Mouse (Mus musculus): Measurements from ENCODE around the gene Aven.

The Aven gene

DNA sequence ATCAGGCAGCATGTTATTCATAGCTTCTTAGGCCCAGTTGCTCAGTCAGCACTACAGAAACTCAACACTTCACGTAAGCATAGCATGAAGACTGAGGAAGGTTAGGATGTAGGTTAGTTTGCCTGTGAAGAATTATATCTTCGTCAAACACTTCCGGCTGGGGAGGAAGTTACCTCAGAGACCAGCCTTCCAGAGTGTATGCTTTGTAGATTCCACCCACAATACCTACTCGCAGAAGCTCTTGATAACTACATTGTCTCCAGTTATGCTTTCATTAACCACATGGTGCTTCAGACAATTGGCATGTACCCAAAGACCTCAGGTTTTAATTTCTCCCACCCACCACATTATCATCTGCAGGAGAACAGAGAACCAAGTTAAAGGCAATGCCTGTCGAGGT lies 189.1 kb downstream of the Aven start:
- DNase-seq: no peak

Data from thymus, postnatal 14 days (tissue).